Mouse (Mus musculus) gastrocnemius, postnatal 14 days (tissue): Measurements from ENCODE around the gene Acvr1b. TPM values are rescaled to one million over a fixed set of nuclear protein-coding genes. Genes with fewer than 3 reads are reported as not detected.

Source experiments
- DNase-seq: peaks from one replicate; pipeline ENCODE4 v3.0.0; 2021; ENCODE audit warnings: mixed read lengths
- intact Hi-C: fragments of 180-260 bp; cut with DNase I; formaldehyde crosslinking; loops from one replicate; pipeline ENCODE4 v1.15.1; 2025; ENCODE audit warnings: low total_unique reads
- microRNA-seq, 2 experiments: library from miRNA; unstranded; fragments of <30 nt; microRNA quantifications; one replicate each; pipeline ENCODE4 v1.2.0; 2021
- total RNA-seq, 2 experiments: library from RNA; stranded (reverse); gene quantifications; 2 replicates each; pipeline ENCODE4 v1.2.3; 2021

Gene Acvr1b
- total RNA-seq, 2 experiments from 2014 or later, result 21.8 to 29.9 TPM

GRCm38 (mm10) chr15:101259922-101260321 lies 86.1 kb downstream of the Acvr1b start:
- intact Hi-C loops, result no loop called here
- no peak for DNase-seq

DNA sequence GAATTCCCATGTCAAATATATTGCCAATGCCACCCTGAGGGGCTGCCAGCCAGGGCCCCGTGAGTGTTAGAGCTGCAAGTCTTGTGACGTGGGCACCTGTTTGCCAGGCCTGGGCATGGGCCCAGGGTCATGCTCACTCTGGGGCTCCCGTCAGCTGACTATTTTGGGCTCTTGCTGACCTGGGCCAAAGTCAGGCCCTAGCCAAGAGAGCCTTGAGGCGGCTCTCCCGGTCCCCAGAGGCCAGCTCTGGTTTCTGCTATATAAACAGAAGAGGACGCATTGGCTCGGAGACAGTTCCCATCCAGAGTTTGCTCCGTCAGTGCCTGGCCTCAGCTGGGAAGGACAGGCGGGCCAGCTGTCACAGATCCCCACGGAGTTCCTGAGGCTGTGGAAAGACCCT lies 86.5 kb downstream of the Acvr1b start:
- DNase-seq, result peak; percentile 88
- intact Hi-C loops, result no loop called here

DNA sequence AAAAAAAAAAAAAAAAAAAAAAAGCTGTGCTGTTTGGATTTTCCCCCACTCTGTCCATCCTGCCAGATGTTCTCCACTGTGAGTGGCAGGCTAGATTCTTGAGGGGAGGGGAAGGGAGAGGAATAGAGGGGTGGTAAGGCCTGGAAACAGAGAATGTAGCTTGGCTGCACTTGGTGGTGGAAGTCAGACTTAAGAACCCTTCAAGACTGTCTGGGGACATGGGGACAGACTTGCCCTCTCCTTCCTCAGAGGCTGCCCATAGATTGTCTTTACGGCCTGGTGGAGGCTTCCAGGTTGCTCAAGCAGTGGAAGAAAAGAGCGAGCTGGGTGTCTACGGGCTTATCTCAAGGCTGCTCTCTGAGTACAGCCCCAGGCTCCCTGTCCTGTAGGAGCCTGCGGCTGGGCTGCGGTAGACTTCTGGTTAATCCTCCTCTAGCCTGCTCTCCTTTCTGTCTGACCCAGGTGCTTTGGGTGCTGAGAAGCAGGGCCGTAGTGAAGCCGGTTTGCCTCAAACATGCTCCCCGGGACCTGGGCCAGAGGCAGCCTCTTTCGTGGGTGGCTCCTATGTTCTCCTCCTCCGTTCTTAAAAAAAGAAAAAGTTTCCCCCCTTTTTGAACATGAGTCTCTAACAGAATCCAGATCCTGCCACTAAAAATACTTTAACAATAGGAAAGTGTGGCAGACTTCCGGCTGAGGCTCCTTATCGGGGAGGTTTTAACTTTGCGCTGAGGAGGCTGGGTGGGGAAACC lies 87.2 kb downstream of the Acvr1b start:
- intact Hi-C loops, result no loop called here
- no peak for DNase-seq

GRCm38 (mm10) chr15:101262502-101262901 lies 88.6 kb downstream of the Acvr1b start:
- no peak for DNase-seq
- intact Hi-C loops, result no loop called here

Small RNAs within 50 kb of the gene (microRNA-seq; reads per million reads assigned to microRNA genes)
- gene Mir6962, result 0 reads per million in 2 experiments

Other genes with a start within 250 kb of the Acvr1b start
- not detected for gene Gm47841, start 126.7 kb upstream of the Acvr1b start, total RNA-seq
- gene Fignl2, start 95.5 kb upstream of the Acvr1b start, total RNA-seq, result 1 to 10 TPM; 1.3 to 1.4 TPM
- not detected for gene Ankrd33, start 58.3 kb upstream of the Acvr1b start, total RNA-seq
- 10 to 100 TPM; 12.9 to 15.0 TPM for gene Acvrl1, start 45.5 kb upstream of the Acvr1b start, total RNA-seq
- 1 to 10 TPM; 8.3 to 9.4 TPM for gene Grasp, start 50.1 kb downstream of the Acvr1b start, total RNA-seq
- gene Nr4a1, start 80.2 kb downstream of the Acvr1b start, total RNA-seq, result 10 to 100 TPM; 30.5 to 49.0 TPM
- gene Atg101, start 110.2 kb downstream of the Acvr1b start, total RNA-seq, result 10 to 100 TPM; 27.7 to 35.0 TPM
- gene 6030408B16Rik, start 119.1 kb downstream of the Acvr1b start, total RNA-seq, result under 1 TPM; 0.22 to 0.29 TPM
- 1 to 10 TPM in 1 of 2 experiments, under 1 TPM in 1; 0.69 to 1.4 TPM for gene Krt80, start 196.1 kb downstream of the Acvr1b start, total RNA-seq
- not detected for gene Krt7, start 237.0 kb downstream of the Acvr1b start, total RNA-seq